Mouse (Mus musculus): ENCODE measurements around the gene Olfr781. TPM values are rescaled to one million over a fixed set of nuclear protein-coding genes. Genes with fewer than 3 reads are reported as not detected.
"Not testable (repeated sequence)": the region's sequence is repeated elsewhere in the genome, so short reads cannot be mapped to it uniquely, and the experiment has no call there.

Olfr781 gene
- not detected for total RNA-seq (2018; cell fraction: chromatin; rRNA removed)
- not detected for total RNA-seq (2018; cell fraction: cytosol; rRNA removed)
- not detected for total RNA-seq (2018; cell fraction: nucleus; rRNA removed)
- not detected in 3 replicates for polyA plus RNA-seq (2018)

DNA sequence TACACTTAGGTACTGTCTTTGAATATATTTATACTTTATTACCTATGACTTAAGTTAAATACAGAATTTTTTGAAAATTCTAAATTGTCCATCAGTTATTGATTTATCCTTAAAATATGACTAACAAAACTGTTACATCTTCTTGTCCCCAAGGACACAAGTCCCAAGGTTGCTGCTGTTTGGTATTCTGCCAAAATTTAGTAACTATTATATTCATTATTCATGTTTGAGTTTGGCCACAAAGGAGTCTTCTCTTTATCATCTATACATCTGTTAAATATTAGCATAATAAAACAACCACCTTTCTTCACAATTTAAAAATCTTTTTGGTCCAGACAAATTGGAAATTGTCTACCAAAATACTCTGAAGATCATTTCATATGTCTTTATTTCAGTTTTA is at the start of gene Olfr781:
Gene Olfr781 (plus strand): TSS at position 301 of the 400 bp plus-strand sequence.
- Histone ChIP-seq H3K36me3 (ENCODE audit: inconsistent target) (no peaks in the 10 kb centered on the region), H3K27ac (no peak within 1 kb of the TSS), H3K4me3 (ENCODE audit: inconsistent target) (no peak within 1 kb of the TSS), H3K79me2 (ENCODE audit: inconsistent target) (no peaks in the 10 kb centered on the region)

DNA sequence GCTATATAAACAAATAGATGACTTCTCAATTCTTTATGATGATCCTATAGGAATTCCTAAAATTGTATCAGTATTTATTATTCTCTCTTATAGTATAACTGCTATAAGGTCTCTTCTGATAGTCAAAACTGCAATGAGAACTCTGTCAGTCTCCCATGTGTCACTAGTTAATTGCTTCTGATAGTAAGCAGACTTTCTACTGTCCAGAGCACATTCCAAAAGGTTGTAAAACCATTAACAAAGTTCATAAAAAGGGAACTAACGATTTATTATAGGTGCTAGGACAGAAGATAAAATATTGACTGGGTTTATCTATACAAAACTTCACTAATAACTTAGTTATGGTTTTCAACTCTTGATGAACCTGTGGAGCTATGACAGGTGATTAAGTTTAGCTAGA is 15.7 kb upstream of the Olfr781 start:
- H3K36me3 ChIP-seq (ENCODE audit: inconsistent target); H3K79me2 ChIP-seq (ENCODE audit: inconsistent target); H3K4me3 ChIP-seq (ENCODE audit: inconsistent target); H3K27ac ChIP-seq: not testable (repeated sequence)
- WGBS (ENCODE audit: missing documents) = 50% methylated on average over 1 of the region's 1 CpGs

DNA sequence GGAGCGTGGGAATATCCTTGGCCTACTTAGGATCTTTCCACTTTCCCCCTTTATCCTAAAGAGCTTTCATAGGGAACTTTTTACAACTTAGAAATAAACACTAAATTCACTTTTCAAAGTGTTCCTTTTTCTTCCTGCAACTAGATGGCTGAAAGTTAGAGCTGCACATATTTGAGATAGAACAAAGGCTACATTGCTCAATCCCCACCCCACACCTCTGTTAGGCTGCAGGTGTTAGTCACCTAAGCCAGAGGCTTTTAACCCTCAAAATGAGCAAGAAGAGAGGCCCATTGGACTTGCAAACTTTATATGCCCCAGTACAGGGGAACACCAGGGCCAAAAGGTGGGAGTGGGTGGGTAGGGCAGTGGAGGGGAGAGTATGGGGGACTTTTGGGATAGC is 15.1 kb upstream of the Olfr781 start:
- whole genome bisulfite sequencing (ENCODE audit: missing documents) = no CpG with 5 or more reads among the region's 1 CpGs
- not testable (repeated sequence) for H3K27ac ChIP-seq; H3K36me3 ChIP-seq (ENCODE audit: inconsistent target); H3K79me2 ChIP-seq (ENCODE audit: inconsistent target); H3K4me3 ChIP-seq (ENCODE audit: inconsistent target)

DNA sequence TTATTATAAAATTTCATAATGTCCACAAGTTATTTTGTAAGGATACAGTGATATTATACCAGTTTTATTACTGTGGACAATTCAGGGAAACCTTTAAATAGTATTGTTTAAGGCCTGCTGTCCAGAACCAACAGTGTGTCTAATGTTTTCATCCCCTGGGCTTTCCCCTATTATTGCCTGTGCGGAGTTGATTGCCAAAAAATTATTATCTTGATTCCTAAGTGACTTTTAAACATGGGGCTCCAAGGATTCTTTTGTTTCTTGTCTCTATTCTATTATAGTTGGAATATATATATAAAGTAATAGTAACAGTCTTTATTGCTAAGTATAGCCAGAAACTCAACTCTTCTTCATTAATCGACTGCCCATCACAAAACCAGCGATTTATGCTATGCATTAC is 10.8 kb upstream of the Olfr781 start, which contains the start of gene Olfr780:
Gene Olfr780 (plus strand): TSS at position 301 of the 400 bp plus-strand sequence.
- Histone ChIP-seq H3K4me3 (ENCODE audit: inconsistent target) (no peak within 1 kb of the TSS), H3K79me2 (ENCODE audit: inconsistent target) (no peaks in the 10 kb centered on the region), H3K27ac (no peak within 1 kb of the TSS), H3K36me3 (ENCODE audit: inconsistent target) (no peaks in the 10 kb centered on the region)
- 80% methylated on average over 3 of the region's 3 CpGs for WGBS (ENCODE audit: missing documents)

DNA sequence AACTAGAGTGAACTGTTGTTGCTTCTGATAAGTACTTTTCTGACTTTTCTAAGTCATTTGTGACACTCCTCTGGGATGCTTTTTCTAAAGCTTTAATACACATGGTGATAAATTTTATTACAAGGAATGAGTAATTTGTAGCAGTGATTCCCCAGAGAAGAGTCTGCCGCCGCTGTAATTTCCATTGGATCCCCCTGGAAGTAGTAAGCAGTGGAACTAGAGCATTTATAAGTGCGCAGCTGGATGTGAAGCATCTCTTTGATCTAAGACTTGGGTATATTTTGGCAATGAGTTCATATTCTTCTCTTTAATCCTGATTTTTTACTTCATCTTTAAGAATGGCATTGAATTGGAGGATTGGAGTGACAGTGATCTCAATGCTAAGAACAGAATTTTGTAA is 19.9 kb downstream of the Olfr781 start, which contains the start of gene Olfr782:
Gene Olfr782 (plus strand): TSS at position 301 of the 400 bp plus-strand sequence.
- H3K27ac ChIP-seq = no peak within 1 kb of the TSS
- no peaks in the 10 kb centered on the region for H3K36me3 ChIP-seq (ENCODE audit: inconsistent target)
- H3K4me3 ChIP-seq (ENCODE audit: inconsistent target) = no peak within 1 kb of the TSS
- no peaks in the 10 kb centered on the region for H3K79me2 ChIP-seq (ENCODE audit: inconsistent target)
- 94% methylated on average over 3 of the region's 3 CpGs for WGBS (ENCODE audit: missing documents)

DNA sequence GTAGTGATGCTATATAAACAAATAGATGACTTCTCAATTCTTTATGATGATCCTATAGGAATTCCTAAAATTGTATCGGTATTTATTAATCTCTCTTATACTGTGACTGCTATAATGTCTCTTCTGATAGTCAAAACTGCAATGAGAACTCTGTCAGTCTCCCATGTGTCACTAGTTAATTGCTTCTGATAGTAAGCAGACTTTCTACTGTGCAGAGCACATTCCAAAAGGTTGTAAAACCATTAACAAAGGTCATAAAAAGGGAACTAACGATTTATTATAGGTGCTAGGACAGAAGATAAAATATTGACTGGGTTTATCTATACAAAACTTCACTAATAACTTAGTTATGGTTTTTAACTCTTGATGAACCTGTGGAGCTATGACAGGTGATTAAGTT is 23.8 kb downstream of the Olfr781 start:
- not testable (repeated sequence) for H3K27ac ChIP-seq; H3K4me3 ChIP-seq (ENCODE audit: inconsistent target)
- 78% methylated on average over 1 of the region's 2 CpGs for WGBS (ENCODE audit: missing documents)

DNA sequence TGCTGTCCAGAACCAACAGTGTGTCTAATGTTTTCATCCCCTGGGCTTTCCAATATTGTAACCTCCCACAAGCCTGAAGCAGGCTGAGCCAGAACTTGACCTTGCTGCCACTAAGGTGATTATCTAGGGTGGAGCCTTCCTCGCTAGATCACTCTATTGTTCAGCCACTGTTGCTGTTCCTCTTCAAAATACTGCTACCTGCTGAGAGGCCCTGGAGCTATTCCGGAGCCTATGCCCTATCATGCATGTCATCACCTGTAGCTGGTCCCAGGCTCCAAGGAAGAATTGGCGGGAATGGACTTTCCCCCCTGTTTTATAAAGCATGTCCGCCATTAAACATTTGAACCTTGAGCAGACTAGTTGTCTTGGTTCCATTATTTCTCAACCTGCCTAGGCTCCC is 27.8 kb downstream of the Olfr781 start:
- WGBS (ENCODE audit: missing documents) = 83% methylated on average over 4 of the region's 4 CpGs
- not testable (repeated sequence) for H3K4me3 ChIP-seq (ENCODE audit: inconsistent target); H3K27ac ChIP-seq; H3K79me2 ChIP-seq (ENCODE audit: inconsistent target); H3K36me3 ChIP-seq (ENCODE audit: inconsistent target)

More for the DNA sequence above, 23.8 kb downstream of the Olfr781 start:
- H3K36me3 ChIP-seq (ENCODE audit: inconsistent target); H3K79me2 ChIP-seq (ENCODE audit: inconsistent target): not testable (repeated sequence)

DNA sequence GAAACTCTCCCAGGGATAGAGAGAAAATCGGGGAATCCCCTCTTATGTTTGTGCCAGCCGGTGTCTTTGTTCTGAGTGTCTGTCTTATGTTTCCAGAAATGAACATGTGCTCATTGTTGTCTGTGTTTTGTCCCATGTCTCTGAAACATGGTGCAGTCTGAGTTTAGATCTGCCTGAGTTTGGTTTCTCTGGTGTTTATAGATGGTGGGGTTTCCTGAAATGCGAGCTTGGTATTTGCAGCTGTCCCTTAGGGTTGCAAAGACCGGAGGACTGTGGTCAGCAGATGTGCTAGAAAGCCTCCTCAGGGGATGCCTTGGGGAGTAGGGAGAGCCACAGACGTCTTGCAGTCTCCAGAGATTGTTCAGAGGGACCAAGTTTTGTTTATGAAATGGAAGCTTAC is 28.7 kb downstream of the Olfr781 start:
- Histone ChIP-seq H3K27ac (no peak overlapping the region), H3K79me2 (ENCODE audit: inconsistent target) (no peaks in the 10 kb centered on the region), H3K36me3 (ENCODE audit: inconsistent target) (no peaks in the 10 kb centered on the region), H3K4me3 (ENCODE audit: inconsistent target) (no peak overlapping the region)
- WGBS (ENCODE audit: missing documents) = 77% methylated on average over 5 of the region's 5 CpGs

DNA sequence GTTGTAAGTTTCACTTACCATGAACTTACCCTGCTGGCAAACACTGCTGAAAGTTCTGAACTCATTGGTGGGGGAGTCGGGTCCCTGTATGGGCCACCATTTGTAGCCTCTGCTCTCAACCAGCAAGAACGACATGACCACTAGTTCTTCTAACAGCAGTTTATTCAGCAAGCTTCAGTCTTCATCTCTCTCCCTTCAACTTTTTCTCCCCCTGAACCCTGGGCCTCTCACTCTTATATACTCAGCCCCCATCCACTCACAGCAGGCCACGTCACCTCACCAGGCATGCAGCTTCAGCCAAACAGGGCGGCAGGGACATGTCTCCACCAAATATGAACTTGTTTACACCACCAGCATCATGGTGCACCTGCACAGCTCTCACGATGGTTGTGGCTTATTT is 45.4 kb downstream of the Olfr781 start:
- H3K27ac ChIP-seq; H3K36me3 ChIP-seq (ENCODE audit: inconsistent target); H3K79me2 ChIP-seq (ENCODE audit: inconsistent target); H3K4me3 ChIP-seq (ENCODE audit: inconsistent target): not testable (repeated sequence)
- 86% methylated on average over 4 of the region's 5 CpGs for WGBS (ENCODE audit: missing documents)

Other genes starting within 250 kb of the Olfr781 start
- gene Olfr767, start 245.9 kb upstream of the Olfr781 start, polyA plus RNA-seq (2018) = not detected in 3 replicates
- gene Olfr768, start 229.5 kb upstream of the Olfr781 start, polyA plus RNA-seq (2018) = not detected in 3 replicates
- not detected in 3 replicates for gene Olfr769, start 211.0 kb upstream of the Olfr781 start, polyA plus RNA-seq (2018)
- not detected in 3 replicates for gene Olfr770, start 189.9 kb upstream of the Olfr781 start, polyA plus RNA-seq (2018)
- not detected in 3 replicates for gene Olfr771, start 164.1 kb upstream of the Olfr781 start, polyA plus RNA-seq (2018)
- gene Olfr772, start 150.9 kb upstream of the Olfr781 start, polyA plus RNA-seq (2018) = not detected in 3 replicates
- not detected in 3 replicates for gene Olfr773, start 141.4 kb upstream of the Olfr781 start, polyA plus RNA-seq (2018)
- gene Olfr774, start 92.7 kb upstream of the Olfr781 start, polyA plus RNA-seq (2018) = not detected in 3 replicates
- not detected in 3 replicates for gene Olfr775, start 80.4 kb upstream of the Olfr781 start, polyA plus RNA-seq (2018)
- gene Olfr776, start 69.7 kb upstream of the Olfr781 start, polyA plus RNA-seq (2018) = not detected in 3 replicates
- gene Olfr777, start 57.4 kb upstream of the Olfr781 start, polyA plus RNA-seq (2018) = not detected in 3 replicates
- not detected in 3 replicates for gene Olfr780, start 10.7 kb upstream of the Olfr781 start, polyA plus RNA-seq (2018)
- not detected in 3 replicates for gene Olfr782, start 20.0 kb downstream of the Olfr781 start, polyA plus RNA-seq (2018)
- not detected in 3 replicates for gene Olfr784, start 55.2 kb downstream of the Olfr781 start, polyA plus RNA-seq (2018)
- not detected in 3 replicates for gene Olfr785, start 76.6 kb downstream of the Olfr781 start, polyA plus RNA-seq (2018)
- gene Olfr786, start 98.5 kb downstream of the Olfr781 start, polyA plus RNA-seq (2018) = not detected in 3 replicates
- gene Olfr787, start 133.0 kb downstream of the Olfr781 start, polyA plus RNA-seq (2018) = not detected in 3 replicates
- not detected in 3 replicates for gene Olfr788, start 142.1 kb downstream of the Olfr781 start, polyA plus RNA-seq (2018)
- gene Olfr789, start 155.9 kb downstream of the Olfr781 start, polyA plus RNA-seq (2018) = not detected in 3 replicates
- not detected in 3 replicates for gene Olfr790, start 169.6 kb downstream of the Olfr781 start, polyA plus RNA-seq (2018)
- not detected in 3 replicates for gene Olfr791, start 192.9 kb downstream of the Olfr781 start, polyA plus RNA-seq (2018)
- not detected in 3 replicates for gene Olfr792, start 210.3 kb downstream of the Olfr781 start, polyA plus RNA-seq (2018)
- gene Olfr794, start 238.8 kb downstream of the Olfr781 start, polyA plus RNA-seq (2018) = not detected in 3 replicates

All from macrophage (primary cell).